Mouse (Mus musculus): ENCODE data around the gene Dnah11. TPM values are rescaled to one million over a fixed set of nuclear protein-coding genes. Genes with fewer than 3 reads are reported as not detected.
"Not testable (repeated sequence)": the region's sequence is repeated elsewhere in the genome, so short reads cannot be mapped to it uniquely, and the experiment has no call there.

Gene Dnah11
- polyA plus RNA-seq, 1 experiment from 2014 or later = 0.29 TPM

- H3K36me3 ChIP-seq (ENCODE audit: control insufficient read depth, insufficient read depth, low read length) = no peaks in the 10 kb centered on the region
- H3K4me2 ChIP-seq = no peak overlapping the region
- H3K9ac ChIP-seq (ENCODE audit: low read length) = no peak overlapping the region
- H3K27ac ChIP-seq (ENCODE audit: low read depth, low read length) = no peak overlapping the region
- no peaks in the 10 kb centered on the region for H3K9me3 ChIP-seq (ENCODE audit: control insufficient read depth, low read length)
- ATAC-seq (ENCODE audit: low FRiP score) = no peak
- no peak for DNase-seq (ENCODE audit: low spot score, missing footprints)
- peaks cover 14% of the 10 kb centered on the region for H3K4me1 ChIP-seq (ENCODE audit: control insufficient read depth, insufficient read depth, low read length)
- 66% methylated on average over 10 of the region's 10 CpGs for WGBS
- H3K4me3 ChIP-seq (ENCODE audit: low read depth, low read length) = no peak overlapping the region
- H3K27me3 ChIP-seq (ENCODE audit: control insufficient read depth, insufficient read depth, low read length) = no peaks in the 10 kb centered on the region
These were observed 282.8 kb downstream of the Dnah11 start for GRCm38 (mm10) chr12:117915826-117916588.

DNA sequence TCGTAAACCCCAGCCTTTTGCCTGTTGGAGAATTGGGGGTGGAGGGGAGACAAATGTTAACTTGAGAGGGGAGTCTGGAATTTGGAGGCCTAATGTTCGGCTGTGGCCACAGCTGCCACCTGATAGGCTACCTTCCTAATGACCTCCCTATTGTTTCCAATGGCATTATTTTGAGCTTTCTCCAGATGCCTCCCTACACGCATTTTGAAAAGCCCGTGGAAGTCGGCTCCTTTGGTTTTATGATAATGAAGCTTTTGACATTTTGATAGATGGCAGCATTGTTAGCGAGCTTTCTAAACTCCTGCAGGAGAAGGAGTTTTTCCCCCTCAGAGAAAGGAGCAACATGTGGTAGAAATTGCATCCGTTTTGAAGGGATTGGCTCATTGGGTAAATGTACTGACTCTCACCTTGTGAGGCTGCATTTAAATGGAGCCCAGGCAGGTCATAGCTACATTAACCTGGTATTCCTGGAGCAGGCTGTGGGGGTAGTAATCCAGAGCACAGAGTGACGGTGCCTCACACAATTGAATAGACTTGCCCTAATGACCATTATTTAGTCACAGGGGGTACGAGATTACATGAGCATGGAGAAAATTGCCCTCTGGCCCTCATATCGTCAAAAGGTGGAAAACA, 284.1 kb downstream of the Dnah11 start:
- Histone ChIP-seq H3K36me3 (ENCODE audit: control insufficient read depth, insufficient read depth, low read length) (no peaks in the 10 kb centered on the region), H3K4me3 (ENCODE audit: low read depth, low read length) (no peak overlapping the region), H3K27ac (ENCODE audit: low read depth, low read length) (no peak overlapping the region), H3K27me3 (ENCODE audit: control insufficient read depth, insufficient read depth, low read length) (no peaks in the 10 kb centered on the region), H3K9me3 (ENCODE audit: control insufficient read depth, low read length) (no peaks in the 10 kb centered on the region), H3K4me2 (no peak overlapping the region), H3K9ac (ENCODE audit: low read length) (no peak overlapping the region), H3K4me1 (ENCODE audit: control insufficient read depth, insufficient read depth, low read length) (peaks cover 14% of the 10 kb centered on the region)
- 20% methylated on average over 10 of the region's 10 CpGs for WGBS
- ATAC-seq (ENCODE audit: low FRiP score) (no peak), DNase-seq (ENCODE audit: low spot score, missing footprints) (peak; percentile 84)

DNA sequence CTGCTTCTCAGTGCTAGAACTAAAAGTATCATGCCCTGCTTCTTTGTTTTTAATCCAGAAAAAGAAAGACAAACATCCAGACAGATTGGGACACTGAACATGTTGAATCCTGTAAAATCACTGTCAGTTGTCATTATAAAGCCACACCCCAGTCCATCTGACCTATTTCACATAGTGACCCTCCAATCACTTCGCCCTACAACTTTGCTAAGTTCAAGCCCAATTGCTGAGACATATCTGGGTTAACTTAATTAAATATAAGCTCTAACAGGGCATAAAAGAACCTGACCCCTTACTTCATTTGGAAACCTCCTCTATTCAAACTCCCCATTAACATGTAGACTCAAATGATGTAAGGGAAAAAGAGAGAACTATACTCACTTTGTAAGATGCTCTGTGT, 287.4 kb downstream of the Dnah11 start:
- no peaks in the 10 kb centered on the region for H3K36me3 ChIP-seq (ENCODE audit: control insufficient read depth, insufficient read depth, low read length)
- H3K27ac ChIP-seq (ENCODE audit: low read depth, low read length) = no peak overlapping the region
- H3K9ac ChIP-seq (ENCODE audit: low read length) = no peak overlapping the region
- no peaks in the 10 kb centered on the region for H3K9me3 ChIP-seq (ENCODE audit: control insufficient read depth, low read length)
- H3K4me2 ChIP-seq = no peak overlapping the region
- DNase-seq (ENCODE audit: low spot score, missing footprints) = no peak
- H3K27me3 ChIP-seq (ENCODE audit: control insufficient read depth, insufficient read depth, low read length) = no peaks in the 10 kb centered on the region
- H3K4me1 ChIP-seq (ENCODE audit: control insufficient read depth, insufficient read depth, low read length) = peaks cover 14% of the 10 kb centered on the region
- WGBS = 84% methylated on average over 1 of the region's 1 CpGs
- no peak overlapping the region for H3K4me3 ChIP-seq (ENCODE audit: low read depth, low read length)
- no peak for ATAC-seq (ENCODE audit: low FRiP score)

- not testable (repeated sequence) for DNase-seq (ENCODE audit: low spot score, missing footprints); H3K4me2 ChIP-seq; H3K9me3 ChIP-seq (ENCODE audit: control insufficient read depth, low read length); H3K4me3 ChIP-seq (ENCODE audit: low read depth, low read length); H3K9ac ChIP-seq (ENCODE audit: low read length); H3K27me3 ChIP-seq (ENCODE audit: control insufficient read depth, insufficient read depth, low read length); ATAC-seq (ENCODE audit: low FRiP score); H3K4me1 ChIP-seq (ENCODE audit: control insufficient read depth, insufficient read depth, low read length); H3K36me3 ChIP-seq (ENCODE audit: control insufficient read depth, insufficient read depth, low read length); H3K27ac ChIP-seq (ENCODE audit: low read depth, low read length)
- 84% methylated on average over 4 of the region's 4 CpGs for WGBS
These were observed 293.5 kb downstream of the Dnah11 start for GRCm38 (mm10) chr12:117905232-117905840.

- no peak overlapping the region for H3K4me2 ChIP-seq
- H3K9me3 ChIP-seq (ENCODE audit: control insufficient read depth, low read length) = no peaks in the 10 kb centered on the region
- no peaks in the 10 kb centered on the region for H3K27me3 ChIP-seq (ENCODE audit: control insufficient read depth, insufficient read depth, low read length)
- 91% methylated on average over 8 of the region's 8 CpGs for WGBS
- H3K4me3 ChIP-seq (ENCODE audit: low read depth, low read length) = no peak overlapping the region
- H3K4me1 ChIP-seq (ENCODE audit: control insufficient read depth, insufficient read depth, low read length) = no peaks in the 10 kb centered on the region
- DNase-seq (ENCODE audit: low spot score, missing footprints) = no peak
- no peak overlapping the region for H3K9ac ChIP-seq (ENCODE audit: low read length)
- no peak overlapping the region for H3K27ac ChIP-seq (ENCODE audit: low read depth, low read length)
- ATAC-seq (ENCODE audit: low FRiP score) = no peak
- no peaks in the 10 kb centered on the region for H3K36me3 ChIP-seq (ENCODE audit: control insufficient read depth, insufficient read depth, low read length)
These were observed 295.2 kb downstream of the Dnah11 start for GRCm38 (mm10) chr12:117903671-117904070.

DNA sequence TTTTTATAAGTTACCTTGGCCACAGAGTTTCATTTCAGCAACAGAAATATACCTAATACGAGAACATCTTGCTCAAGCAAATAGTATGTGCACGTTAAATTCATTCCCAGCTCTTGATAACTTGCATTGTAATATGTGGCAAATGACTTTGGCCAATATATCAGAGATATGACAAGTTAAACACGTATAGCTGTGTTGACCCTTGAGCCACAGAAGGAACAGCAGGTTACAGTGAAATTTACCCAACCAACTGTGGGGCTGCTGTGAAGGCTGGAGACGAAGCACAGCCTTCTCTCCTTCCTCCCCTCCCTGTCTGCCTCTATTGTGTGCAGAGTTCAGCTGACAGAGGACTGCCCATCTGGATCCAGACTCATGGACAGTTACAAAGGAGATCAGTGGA, 297.5 kb downstream of the Dnah11 start:
- not testable (repeated sequence) for H3K4me3 ChIP-seq (ENCODE audit: low read depth, low read length); H3K4me1 ChIP-seq (ENCODE audit: control insufficient read depth, insufficient read depth, low read length); H3K9ac ChIP-seq (ENCODE audit: low read length); H3K27me3 ChIP-seq (ENCODE audit: control insufficient read depth, insufficient read depth, low read length); DNase-seq (ENCODE audit: low spot score, missing footprints); ATAC-seq (ENCODE audit: low FRiP score); H3K4me2 ChIP-seq; H3K36me3 ChIP-seq (ENCODE audit: control insufficient read depth, insufficient read depth, low read length); H3K27ac ChIP-seq (ENCODE audit: low read depth, low read length); H3K9me3 ChIP-seq (ENCODE audit: control insufficient read depth, low read length)
- 32% methylated on average over 1 of the region's 4 CpGs for WGBS

- not testable (repeated sequence) for ATAC-seq (ENCODE audit: low FRiP score); H3K27ac ChIP-seq (ENCODE audit: low read depth, low read length)
- WGBS = no CpG with 5 or more reads among the region's 4 CpGs
These were observed 298.0 kb downstream of the Dnah11 start for GRCm38 (mm10) chr12:117900798-117901197.

DNA sequence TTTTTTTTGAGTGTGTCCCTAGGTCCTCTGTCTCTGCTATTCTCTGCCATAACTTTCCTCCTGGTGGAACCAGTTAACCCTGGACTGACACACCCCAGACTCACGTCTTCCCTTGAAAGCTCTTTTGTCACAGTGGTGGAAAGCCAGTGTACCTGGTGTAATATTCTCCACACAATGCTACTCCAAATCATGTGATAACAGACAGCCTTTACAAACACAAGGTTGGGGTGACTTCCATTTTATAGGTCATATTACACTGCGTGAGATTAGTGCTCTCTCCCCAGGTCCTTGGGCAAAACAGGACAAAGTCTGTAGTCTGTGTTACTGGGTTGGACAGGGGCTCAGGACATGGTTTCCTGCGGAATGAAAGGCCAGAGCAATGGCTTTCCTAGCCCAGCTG, 311.4 kb downstream of the Dnah11 start:
- DNase-seq (ENCODE audit: low spot score, missing footprints) = no peak
- 82% methylated on average over 3 of the region's 3 CpGs for WGBS

More at GRCm38 (mm10) chr12:117900798-117901197, 298.0 kb downstream of the Dnah11 start:
- DNase-seq (ENCODE audit: low spot score, missing footprints); H3K9me3 ChIP-seq (ENCODE audit: control insufficient read depth, low read length); H3K9ac ChIP-seq (ENCODE audit: low read length); H3K4me1 ChIP-seq (ENCODE audit: control insufficient read depth, insufficient read depth, low read length); H3K4me3 ChIP-seq (ENCODE audit: low read depth, low read length); H3K27me3 ChIP-seq (ENCODE audit: control insufficient read depth, insufficient read depth, low read length); H3K4me2 ChIP-seq; H3K36me3 ChIP-seq (ENCODE audit: control insufficient read depth, insufficient read depth, low read length): not testable (repeated sequence)

DNA sequence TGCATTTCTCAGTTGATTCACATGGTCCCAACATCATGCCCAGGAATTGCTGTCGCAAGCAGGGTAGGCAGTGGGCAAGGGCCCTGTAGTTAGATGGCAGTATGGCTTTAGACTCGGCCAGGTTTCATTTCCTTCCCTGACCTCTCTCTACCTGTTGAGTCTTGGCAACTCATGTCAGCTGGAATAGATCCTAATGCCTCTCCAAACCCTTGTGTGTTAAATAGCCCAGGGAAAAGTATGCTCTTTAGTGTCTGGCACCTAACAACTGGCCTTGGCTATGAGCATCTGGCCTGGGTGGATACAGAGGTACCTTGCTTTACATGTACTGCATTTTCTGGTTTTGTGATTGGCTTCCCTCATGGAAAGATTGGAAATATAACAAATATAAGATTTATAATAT, 314.2 kb downstream of the Dnah11 start:
- H3K4me3 ChIP-seq (ENCODE audit: low read depth, low read length) = no peak overlapping the region
- no peak overlapping the region for H3K27ac ChIP-seq (ENCODE audit: low read depth, low read length)
- no peaks in the 10 kb centered on the region for H3K9me3 ChIP-seq (ENCODE audit: control insufficient read depth, low read length)
- DNase-seq (ENCODE audit: low spot score, missing footprints) = no peak
- H3K9ac ChIP-seq (ENCODE audit: low read length) = no peak overlapping the region
- no peak overlapping the region for H3K4me2 ChIP-seq
- no peaks in the 10 kb centered on the region for H3K27me3 ChIP-seq (ENCODE audit: control insufficient read depth, insufficient read depth, low read length)
- ATAC-seq (ENCODE audit: low FRiP score) = no peak
- H3K4me1 ChIP-seq (ENCODE audit: control insufficient read depth, insufficient read depth, low read length) = no peaks in the 10 kb centered on the region
- WGBS = 92% methylated on average over 2 of the region's 2 CpGs
- no peaks in the 10 kb centered on the region for H3K36me3 ChIP-seq (ENCODE audit: control insufficient read depth, insufficient read depth, low read length)

More for the DNA sequence above, 311.4 kb downstream of the Dnah11 start:
- H3K9ac ChIP-seq (ENCODE audit: low read length) = no peak overlapping the region
- no peak overlapping the region for H3K27ac ChIP-seq (ENCODE audit: low read depth, low read length)
- H3K4me2 ChIP-seq = no peak overlapping the region
- no peaks in the 10 kb centered on the region for H3K27me3 ChIP-seq (ENCODE audit: control insufficient read depth, insufficient read depth, low read length)
- no peaks in the 10 kb centered on the region for H3K36me3 ChIP-seq (ENCODE audit: control insufficient read depth, insufficient read depth, low read length)
- no peaks in the 10 kb centered on the region for H3K4me1 ChIP-seq (ENCODE audit: control insufficient read depth, insufficient read depth, low read length)
- H3K4me3 ChIP-seq (ENCODE audit: low read depth, low read length) = no peak overlapping the region
- H3K9me3 ChIP-seq (ENCODE audit: control insufficient read depth, low read length) = no peaks in the 10 kb centered on the region
- ATAC-seq (ENCODE audit: low FRiP score) = no peak
